Mouse (Mus musculus) kidney, adult 2 months (tissue): ENCODE data around the gene Hist1h3g.

ENCODE experiments used
- CTCF ChIP-seq: fragments of 200-500 bp; conservative IDR thresholded peaks from 2 replicates; pipeline ENCODE4 v1.5.1; 2011; ENCODE audit warnings: low read depth, mild to moderate bottlenecking, control low read depth, low read length, moderate library complexity, mixed read lengths; ENCODE audit not compliant: insufficient read depth, insufficient read length
- POLR2A ChIP-seq: fragments of 200-500 bp; IDR thresholded peaks from one replicate; pipeline ENCODE4 v1.6.1; 2011; ENCODE audit warnings: low read depth, low read length, control low read depth

- TF ChIP-seq CTCF: no peak
- TF ChIP-seq POLR2A: no peak
Observed at GRCm38 (mm10) chr13:23525901-23526300, 9.3 kb upstream of the Hist1h3g start.
